Mouse (Mus musculus): ENCODE measurements around the gene Pde6g. TPM values are rescaled to one million over a fixed set of nuclear protein-coding genes. Genes with fewer than 3 reads are reported as not detected.
A peak's percentile ranks its signal among the peaks of the same experiment; 100 is the strongest.

Gene Pde6g
- total RNA-seq, 1 experiment, result not detected

- in situ Hi-C loops (cut with MboI; ENCODE audit: low sequenced_read_pairs in 2 of 2, unreplicated experiment in 2 of 2), result no loop called here
- no peaks in the 10 kb centered on the region for H3K9me3 ChIP-seq (ENCODE audit: control insufficient read depth, insufficient read depth, low read depth, low read length)
- no peak for TF ChIP-seq MAFK (IDR thresholded peaks at IDR 0.05; ENCODE audit: insufficient read depth, low read depth, low read length)
- TF ChIP-seq ZC3H11A (IDR thresholded peaks at IDR 0.05; ENCODE audit: borderline replicate concordance, low read depth, low read length), result no peak
- TF ChIP-seq ZNF384 (IDR thresholded peaks at IDR 0.05; ENCODE audit: low read depth, low read length), result no peak
- no peak for TF ChIP-seq CHD2 (IDR thresholded peaks at IDR 0.05; ENCODE audit: low read depth, low read length)
- TF ChIP-seq HCFC1 (IDR thresholded peaks at IDR 0.05; ENCODE audit: borderline replicate concordance, insufficient read depth, low read length), result no peak
- H3K4me1 ChIP-seq (ENCODE audit: control insufficient read depth in 2 of 2, insufficient read depth in 2 of 2, low read length in 2 of 2, poor library complexity in 1 of 2), result peaks cover 0 to 3% of the 10 kb centered on the region in 2 experiments; a peak in 1 of 4 replicates
- no peak overlapping the region for H3K9ac ChIP-seq (ENCODE audit: insufficient read depth, low read depth, low read length, poor library complexity, severe bottlenecking)
- H3K4me3 ChIP-seq (ENCODE audit: insufficient read depth in 1 of 2, low read depth in 1 of 2, low read length in 2 of 2, poor library complexity in 1 of 2, severe bottlenecking in 1 of 2), result no peak overlapping the region
- no peaks in the 10 kb centered on the region for H3K36me3 ChIP-seq (ENCODE audit: control insufficient read depth, insufficient read depth, low read length, poor library complexity, severe bottlenecking)
- DNase-seq (ENCODE audit: low read depth, low spot score), result no peak
- no peak overlapping the region for H3K27ac ChIP-seq (ENCODE audit: insufficient read depth, low read depth, low read length, poor library complexity, severe bottlenecking)
Observed at GRCm38 (mm10) chr11:120444106-120444505, 9.2 kb downstream of the Pde6g start.

GRCm38 (mm10) chr11:120442765-120443280 is 10.5 kb downstream of the Pde6g start:
- in situ Hi-C loops (cut with MboI; ENCODE audit: low sequenced_read_pairs in 2 of 2, unreplicated experiment in 2 of 2), result no loop called here
- DNase-seq (ENCODE audit: low read depth, low spot score), result no peak
- TF ChIP-seq CHD2 (IDR thresholded peaks at IDR 0.05; ENCODE audit: low read depth, low read length), result no peak
- no peak for TF ChIP-seq HCFC1 (IDR thresholded peaks at IDR 0.05; ENCODE audit: borderline replicate concordance, insufficient read depth, low read length)
- TF ChIP-seq ZNF384 (IDR thresholded peaks at IDR 0.05; ENCODE audit: low read depth, low read length), result no peak
- Histone ChIP-seq H3K4me3 (ENCODE audit: insufficient read depth in 1 of 2, low read depth in 1 of 2, low read length in 2 of 2, poor library complexity in 1 of 2, severe bottlenecking in 1 of 2) (no peak overlapping the region), H3K9me3 (ENCODE audit: control insufficient read depth, insufficient read depth, low read depth, low read length) (no peaks in the 10 kb centered on the region), H3K36me3 (ENCODE audit: control insufficient read depth, insufficient read depth, low read length, poor library complexity, severe bottlenecking) (no peaks in the 10 kb centered on the region), H3K27ac (ENCODE audit: insufficient read depth, low read depth, low read length, poor library complexity, severe bottlenecking) (no peak overlapping the region), H3K9ac (ENCODE audit: insufficient read depth, low read depth, low read length, poor library complexity, severe bottlenecking) (no peak overlapping the region), H3K4me1 (ENCODE audit: control insufficient read depth in 2 of 2, insufficient read depth in 2 of 2, low read length in 2 of 2, poor library complexity in 1 of 2) (no peaks in the 10 kb centered on the region; a peak in 1 of 4 replicates)

GRCm38 (mm10) chr11:120442344-120442743 is 11.0 kb downstream of the Pde6g start, which contains the start of gene Tspan10:
Gene Tspan10, plus strand, starts transcription at chr11:120442644.
- Histone ChIP-seq H3K9ac (ENCODE audit: insufficient read depth, low read depth, low read length, poor library complexity, severe bottlenecking) (no peak within 1 kb of the TSS), H3K36me3 (ENCODE audit: control insufficient read depth, insufficient read depth, low read length, poor library complexity, severe bottlenecking) (no peaks in the 10 kb centered on the region), H3K4me1 (ENCODE audit: control insufficient read depth in 2 of 2, insufficient read depth in 2 of 2, low read length in 2 of 2, poor library complexity in 1 of 2) (no peaks in the 10 kb centered on the region; a peak in 1 of 4 replicates), H3K9me3 (ENCODE audit: control insufficient read depth, insufficient read depth, low read depth, low read length) (no peaks in the 10 kb centered on the region), H3K4me3 (ENCODE audit: insufficient read depth in 1 of 2, low read depth in 1 of 2, low read length in 2 of 2, poor library complexity in 1 of 2, severe bottlenecking in 1 of 2) (no peak within 1 kb of the TSS), H3K27ac (ENCODE audit: insufficient read depth, low read depth, low read length, poor library complexity, severe bottlenecking) (no peak within 1 kb of the TSS)
- in situ Hi-C loops (cut with MboI; ENCODE audit: low sequenced_read_pairs in 2 of 2, unreplicated experiment in 2 of 2), result no loop called here
- no peak for DNase-seq (ENCODE audit: low read depth, low spot score)
- TF ChIP-seq ZC3H11A (IDR thresholded peaks at IDR 0.05; ENCODE audit: borderline replicate concordance, low read depth, low read length) (no peak), CHD2 (IDR thresholded peaks at IDR 0.05; ENCODE audit: low read depth, low read length) (no peak), ZNF384 (IDR thresholded peaks at IDR 0.05; ENCODE audit: low read depth, low read length) (no peak), MAFK (IDR thresholded peaks at IDR 0.05; ENCODE audit: insufficient read depth, low read depth, low read length) (no peak), HCFC1 (IDR thresholded peaks at IDR 0.05; ENCODE audit: borderline replicate concordance, insufficient read depth, low read length) (no peak)

- TF ChIP-seq HCFC1 (IDR thresholded peaks at IDR 0.05; ENCODE audit: borderline replicate concordance, insufficient read depth, low read length) (no peak), ZNF384 (IDR thresholded peaks at IDR 0.05; ENCODE audit: low read depth, low read length) (peak; percentile 90)
- H3K36me3 ChIP-seq (ENCODE audit: control insufficient read depth, insufficient read depth, low read length, poor library complexity, severe bottlenecking), result peaks cover 5% of the 10 kb centered on the region
- H3K9me3 ChIP-seq (ENCODE audit: control insufficient read depth, insufficient read depth, low read depth, low read length), result no peaks in the 10 kb centered on the region
- H3K9ac ChIP-seq (ENCODE audit: insufficient read depth, low read depth, low read length, poor library complexity, severe bottlenecking), result no peak overlapping the region; the same call in 1 of the 2 replicates
- H3K4me1 ChIP-seq (ENCODE audit: control insufficient read depth in 2 of 2, insufficient read depth in 2 of 2, low read length in 2 of 2, poor library complexity in 1 of 2), result no peaks in the 10 kb centered on the region; a peak in 1 of 4 replicates
- in situ Hi-C loops (cut with MboI; ENCODE audit: low sequenced_read_pairs in 2 of 2, unreplicated experiment in 2 of 2), result no loop called here
- no peak overlapping the region for H3K27ac ChIP-seq (ENCODE audit: insufficient read depth, low read depth, low read length, poor library complexity, severe bottlenecking)
- no peak for DNase-seq (ENCODE audit: low read depth, low spot score)
- H3K4me3 ChIP-seq (ENCODE audit: insufficient read depth in 1 of 2, low read depth in 1 of 2, low read length in 2 of 2, poor library complexity in 1 of 2, severe bottlenecking in 1 of 2), result peak overlapping the region; percentile 52 to 98; a peak in 3 of 4 replicates
Observed at GRCm38 (mm10) chr11:120437857-120438385, 15.4 kb downstream of the Pde6g start.
